Comparison of ENCODE assay signal across 11 mouse cellular contexts in the genomic region with DNA sequence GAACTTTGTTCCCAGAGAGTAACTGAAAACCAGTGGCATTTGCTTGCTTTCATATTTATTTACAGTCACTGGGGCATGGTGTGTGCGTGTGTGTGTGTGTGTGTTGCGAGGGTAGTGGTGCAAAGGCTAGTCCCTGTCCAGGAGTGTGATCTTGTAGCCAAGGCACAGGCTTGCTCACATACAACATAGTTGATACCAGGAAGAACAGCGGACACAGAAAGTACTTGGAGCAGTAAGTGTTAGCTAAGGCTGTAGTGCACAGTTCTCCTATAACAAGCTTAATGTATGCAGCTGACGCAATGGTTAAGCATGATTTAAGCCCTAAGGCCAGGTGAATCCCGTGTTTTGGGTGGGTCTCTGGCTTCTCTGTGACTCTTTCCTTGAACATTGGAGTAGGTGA. TPM values are rescaled to one million over a fixed set of nuclear protein-coding genes. Genes with fewer than 3 reads are reported as not detected.
DNase-seq lines count a peak whose midpoint lies in the region; ATAC-seq and TF ChIP-seq lines count a peak whose summit lies in the region.
"Not testable (repeated sequence)": the region's sequence is repeated elsewhere in the genome, so short reads cannot be mapped to it uniquely, and the experiment has no call there.
"Had no signal": no experiment of that assay in that cellular context is flagged by ENCODE, and none has a peak within 500 bp of the region (broad histone marks: within the 10 kb centered on the region; RNA-seq: fewer than 3 reads in every experiment).

No protein-coding gene starts in this region.

- not testable (repeated sequence) for H3K27ac ChIP-seq in forebrain, postnatal 0 days (ENCODE audit: low read depth, low read length); hindbrain, embryonic 12.5 days; liver, embryonic 16.5 days (ENCODE audit: low read length); midbrain, embryonic 15.5 days; stomach, embryonic 14.5 days (ENCODE audit: low read length)
- H3K27ac ChIP-seq in kidney, postnatal 0 days: peak overlapping the region; percentile 84; the same call in 1 of the 2 replicates

- H3K4me1 ChIP-seq in forebrain, postnatal 0 days (ENCODE audit: insufficient read depth); hindbrain, embryonic 12.5 days; kidney, postnatal 0 days (replicated peaks; ENCODE audit: insufficient read depth, low read length); liver, embryonic 16.5 days (ENCODE audit: control insufficient read depth, low read depth, low read length); midbrain, embryonic 15.5 days; stomach, embryonic 14.5 days (ENCODE audit: control insufficient read depth, insufficient read depth, low read length): not testable (repeated sequence)

- H3K36me3 ChIP-seq in forebrain, postnatal 0 days (ENCODE audit: insufficient read depth); hindbrain, embryonic 12.5 days; kidney, postnatal 0 days (ENCODE audit: insufficient read depth, low read length); liver, embryonic 16.5 days (ENCODE audit: control insufficient read depth, insufficient read depth); midbrain, embryonic 15.5 days (replicated peaks); stomach, embryonic 14.5 days (ENCODE audit: control insufficient read depth, insufficient read depth, low read length): not testable (repeated sequence)

- not testable (repeated sequence) for H3K27me3 ChIP-seq in forebrain, postnatal 0 days (ENCODE audit: insufficient read depth, low read length); hindbrain, embryonic 12.5 days; kidney, postnatal 0 days (ENCODE audit: insufficient read depth, low read length); liver, embryonic 16.5 days (ENCODE audit: control insufficient read depth, insufficient read depth, low read depth, low read length); midbrain, embryonic 15.5 days (replicated peaks); stomach, embryonic 14.5 days (ENCODE audit: control insufficient read depth, insufficient read depth, low read length)

- not testable (repeated sequence) for H3K9me3 ChIP-seq in forebrain, postnatal 0 days (ENCODE audit: low read length); hindbrain, embryonic 12.5 days (replicated peaks); kidney, postnatal 0 days (replicated peaks; ENCODE audit: low read length); liver, embryonic 16.5 days (replicated peaks; ENCODE audit: control insufficient read depth, low read length); midbrain, embryonic 15.5 days; stomach, embryonic 14.5 days (ENCODE audit: control insufficient read depth, low read depth, low read length)

- H3K4me2 ChIP-seq in forebrain, postnatal 0 days (ENCODE audit: low read depth): peak overlapping the region; percentile 65
- peak overlapping the region; percentile 54 for H3K4me2 ChIP-seq in hindbrain, embryonic 12.5 days (replicated peaks)
- peak overlapping the region; percentile 52 for H3K4me2 ChIP-seq in kidney, postnatal 0 days (ENCODE audit: low read length)
- peak overlapping the region; percentile 70 for H3K4me2 ChIP-seq in liver, embryonic 16.5 days (ENCODE audit: low read depth, low read length)
- H3K4me2 ChIP-seq in midbrain, embryonic 15.5 days: peak overlapping the region; percentile 69
- peak overlapping the region; percentile 35 for H3K4me2 ChIP-seq in stomach, embryonic 14.5 days (replicated peaks; ENCODE audit: low read depth, low read length)

- peak; percentile 2 for ATAC-seq in CD4-positive, CD25-positive, alpha-beta regulatory T cell, adult 4 months
- ATAC-seq in forebrain, postnatal 0 days; stomach, embryonic 14.5 days (ENCODE audit: insufficient number of reproducible peaks, insufficient read depth, low FRiP score, low read depth): not testable (repeated sequence)
- ATAC-seq in hindbrain, embryonic 12.5 days (ENCODE audit: low FRiP score): peak; percentile 30; the same call in 1 of the 2 replicates
- ATAC-seq in kidney, postnatal 0 days (replicated peaks; ENCODE audit: low FRiP score, low read depth): 0 out of 2 replicates have a peak, but pooled peaks have one; percentile 6
- peak; percentile 4; the same call in 1 of the 2 replicates for ATAC-seq in liver, embryonic 16.5 days (ENCODE audit: low read depth)
- ATAC-seq in midbrain, embryonic 15.5 days (replicated peaks): peak; percentile 28; the same call in 1 of the 2 replicates

- H3K9ac ChIP-seq in forebrain, postnatal 0 days; liver, embryonic 16.5 days (ENCODE audit: low read depth, low read length); midbrain, embryonic 15.5 days: not testable (repeated sequence)
- peak overlapping the region; percentile 62; the same call in 1 of the 2 replicates for H3K9ac ChIP-seq in hindbrain, embryonic 12.5 days
- H3K9ac ChIP-seq in kidney, postnatal 0 days (ENCODE audit: low read depth, low read length): peak overlapping the region; percentile 67; the same call in 1 of the 2 replicates
- H3K9ac ChIP-seq in stomach, embryonic 14.5 days (replicated peaks; ENCODE audit: low read depth, low read length): 0 out of 2 replicates have a peak overlapping the region, but pooled peaks have one; percentile 33

- H3K4me3 ChIP-seq in forebrain, postnatal 0 days (ENCODE audit: low read depth, low read length): peak overlapping the region; percentile 39
- peak overlapping the region; percentile 50 for H3K4me3 ChIP-seq in hindbrain, embryonic 12.5 days
- peak overlapping the region; percentile 47 for H3K4me3 ChIP-seq in kidney, postnatal 0 days (replicated peaks; ENCODE audit: low read depth, low read length)
- peak overlapping the region; percentile 65 for H3K4me3 ChIP-seq in liver, embryonic 16.5 days (ENCODE audit: low read depth, low read length)
- H3K4me3 ChIP-seq in midbrain, embryonic 15.5 days: peak overlapping the region; percentile 50
- peak overlapping the region; percentile 45 for H3K4me3 ChIP-seq in stomach, embryonic 14.5 days (ENCODE audit: low read depth, low read length)

- not testable (repeated sequence) for TF ChIP-seq CTCF in forebrain, postnatal 0 days (IDR thresholded peaks at IDR 0.05; ENCODE audit: low read depth); kidney, postnatal 0 days (IDR thresholded peaks at IDR 0.05; ENCODE audit: low read depth)

- 7% methylated on average over 4 of the region's 5 CpGs for WGBS in forebrain, postnatal 0 days
- 30% methylated on average over 5 of the region's 5 CpGs for WGBS in hindbrain, embryonic 12.5 days
- whole genome bisulfite sequencing in kidney, postnatal 0 days: 10% methylated on average over 4 of the region's 5 CpGs
- WGBS in liver, embryonic 16.5 days (ENCODE audit: insufficient replicate concordance): 4% methylated on average over 4 of the region's 5 CpGs
- WGBS in midbrain, embryonic 15.5 days: 25% methylated on average over 5 of the region's 5 CpGs
- WGBS in stomach, embryonic 14.5 days: 20% methylated on average over 5 of the region's 5 CpGs

- peak; percentile 11 for DNase-seq in embryo, embryonic 11 days
- DNase-seq in forebrain, postnatal 0 days: not testable (repeated sequence)
- peak; percentile 1 for DNase-seq in kidney, postnatal 0 days (ENCODE audit: low spot score)

RNA-seq across cellular contexts. Expression of a gene that starts 0.7 kb away (rescaled TPM):
- 1 to 10 TPM in 1 of 2 experiments, under 1 TPM in 1; 0.39 to 1.5 TPM for polyA plus RNA-seq in CD4-positive, CD25-positive, alpha-beta regulatory T cell, adult 4 months (2017; shearing (Covaris generic))
- 0.19 and 2.7 TPM in 2 replicates for total RNA-seq in forebrain, postnatal 0 days (2014; rRNA removed)
- polyA plus RNA-seq in forebrain, postnatal 0 days (2015; fragmentation: Nextera tagmentation; extraction: Ambion mirVana): 0.13 and 0.44 TPM in 2 replicates
- polyA plus RNA-seq in hindbrain, embryonic 12.5 days (2016; fragmentation: Nextera tagmentation; extraction: Ambion mirVana): 0.48 and 0.84 TPM in 2 replicates
- 0.20 and 0.38 TPM in 2 replicates for polyA plus RNA-seq in kidney, postnatal 0 days (2015; fragmentation: Nextera tagmentation; extraction: Ambion mirVana)
- polyA plus RNA-seq in liver, embryonic 16.5 days (2015; fragmentation: Nextera tagmentation; extraction: Ambion mirVana): not detected in 2 replicates
- 0.18 and 0.35 TPM in 2 replicates for polyA plus RNA-seq in midbrain, embryonic 15.5 days (2015; fragmentation: Nextera tagmentation; extraction: Ambion mirVana)
- polyA plus RNA-seq in stomach, embryonic 14.5 days (2014; fragmentation: Nextera tagmentation; extraction: Ambion mirVana): 0.42 and 0.50 TPM in 2 replicates
- total RNA-seq: heart, adult 18-20 months; monocyte, adult 5-6 weeks had no signal

RNA-seq across cellular contexts. Expression of a gene that starts 8.9 kb away (rescaled TPM):
- polyA plus RNA-seq in CD4-positive, CD25-positive, alpha-beta regulatory T cell, adult 4 months (2017; shearing (Covaris generic)): 100 to 1,000 TPM; 316 to 396 TPM
- 25.3 and 46.0 TPM in 2 replicates for total RNA-seq in forebrain, postnatal 0 days (2014; rRNA removed)
- 102 and 107 TPM in 2 replicates for polyA plus RNA-seq in forebrain, postnatal 0 days (2015; fragmentation: Nextera tagmentation; extraction: Ambion mirVana)
- 115 and 126 TPM in 2 replicates for polyA plus RNA-seq in hindbrain, embryonic 12.5 days (2016; fragmentation: Nextera tagmentation; extraction: Ambion mirVana)
- polyA plus RNA-seq in kidney, postnatal 0 days (2015; fragmentation: Nextera tagmentation; extraction: Ambion mirVana): 567 and 580 TPM in 2 replicates
- polyA plus RNA-seq in liver, embryonic 16.5 days (2015; fragmentation: Nextera tagmentation; extraction: Ambion mirVana): 121 and 130 TPM in 2 replicates
- 76.6 and 90.6 TPM in 2 replicates for polyA plus RNA-seq in midbrain, embryonic 15.5 days (2015; fragmentation: Nextera tagmentation; extraction: Ambion mirVana)
- polyA plus RNA-seq in stomach, embryonic 14.5 days (2014; fragmentation: Nextera tagmentation; extraction: Ambion mirVana): 229 and 237 TPM in 2 replicates

RNA-seq across cellular contexts. Expression of a gene that starts 18.4 kb away (rescaled TPM):
- polyA plus RNA-seq in CD4-positive, CD25-positive, alpha-beta regulatory T cell, adult 4 months (2017; shearing (Covaris generic)): 10 to 100 TPM; 52.7 to 56.8 TPM
- 42.7 and 42.9 TPM in 2 replicates for total RNA-seq in forebrain, postnatal 0 days (2014; rRNA removed)
- 35.5 and 46.2 TPM in 2 replicates for polyA plus RNA-seq in forebrain, postnatal 0 days (2015; fragmentation: Nextera tagmentation; extraction: Ambion mirVana)
- 46.8 and 51.7 TPM in 2 replicates for polyA plus RNA-seq in hindbrain, embryonic 12.5 days (2016; fragmentation: Nextera tagmentation; extraction: Ambion mirVana)
- 43.6 and 45.9 TPM in 2 replicates for polyA plus RNA-seq in kidney, postnatal 0 days (2015; fragmentation: Nextera tagmentation; extraction: Ambion mirVana)
- 11.0 and 12.3 TPM in 2 replicates for polyA plus RNA-seq in liver, embryonic 16.5 days (2015; fragmentation: Nextera tagmentation; extraction: Ambion mirVana)
- polyA plus RNA-seq in midbrain, embryonic 15.5 days (2015; fragmentation: Nextera tagmentation; extraction: Ambion mirVana): 55.2 and 56.3 TPM in 2 replicates
- 73.7 and 77.0 TPM in 2 replicates for polyA plus RNA-seq in stomach, embryonic 14.5 days (2014; fragmentation: Nextera tagmentation; extraction: Ambion mirVana)

RNA-seq across cellular contexts. Expression of a gene that starts 30.9 kb away (rescaled TPM):
- polyA plus RNA-seq in CD4-positive, CD25-positive, alpha-beta regulatory T cell, adult 4 months (2017; shearing (Covaris generic)): 10 to 100 TPM; 26.6 to 37.2 TPM
- 34.3 and 41.5 TPM in 2 replicates for total RNA-seq in forebrain, postnatal 0 days (2014; rRNA removed)
- polyA plus RNA-seq in forebrain, postnatal 0 days (2015; fragmentation: Nextera tagmentation; extraction: Ambion mirVana): 50.0 and 60.2 TPM in 2 replicates
- polyA plus RNA-seq in hindbrain, embryonic 12.5 days (2016; fragmentation: Nextera tagmentation; extraction: Ambion mirVana): 45.4 and 45.7 TPM in 2 replicates
- polyA plus RNA-seq in kidney, postnatal 0 days (2015; fragmentation: Nextera tagmentation; extraction: Ambion mirVana): 63.4 and 65.6 TPM in 2 replicates
- polyA plus RNA-seq in liver, embryonic 16.5 days (2015; fragmentation: Nextera tagmentation; extraction: Ambion mirVana): 11.1 and 12.0 TPM in 2 replicates
- polyA plus RNA-seq in midbrain, embryonic 15.5 days (2015; fragmentation: Nextera tagmentation; extraction: Ambion mirVana): 59.6 and 62.6 TPM in 2 replicates
- polyA plus RNA-seq in stomach, embryonic 14.5 days (2014; fragmentation: Nextera tagmentation; extraction: Ambion mirVana): 45.4 and 47.4 TPM in 2 replicates

RNA-seq across cellular contexts. Expression of a gene that starts 46.0 kb away (rescaled TPM):
- not detected for polyA plus RNA-seq in CD4-positive, CD25-positive, alpha-beta regulatory T cell, adult 4 months (2017; shearing (Covaris generic))
- not detected in 2 replicates for total RNA-seq in forebrain, postnatal 0 days (2014; rRNA removed)
- 0.29 and 0.57 TPM in 2 replicates for polyA plus RNA-seq in forebrain, postnatal 0 days (2015; fragmentation: Nextera tagmentation; extraction: Ambion mirVana)
- not detected in 2 replicates for polyA plus RNA-seq in hindbrain, embryonic 12.5 days (2016; fragmentation: Nextera tagmentation; extraction: Ambion mirVana)
- 0.43 and 0.47 TPM in 2 replicates for polyA plus RNA-seq in kidney, postnatal 0 days (2015; fragmentation: Nextera tagmentation; extraction: Ambion mirVana)
- 0.12 and 0.27 TPM in 2 replicates for polyA plus RNA-seq in liver, embryonic 16.5 days (2015; fragmentation: Nextera tagmentation; extraction: Ambion mirVana)
- polyA plus RNA-seq in midbrain, embryonic 15.5 days (2015; fragmentation: Nextera tagmentation; extraction: Ambion mirVana): 0.26 and 0.57 TPM in 2 replicates
- polyA plus RNA-seq in stomach, embryonic 14.5 days (2014; fragmentation: Nextera tagmentation; extraction: Ambion mirVana): not detected in 2 replicates
- total RNA-seq: adrenal gland, adult 8-10 months; heart, adult 18-20 months; monocyte, adult 5-6 weeks had no signal
